Mouse (Mus musculus): Measurements from ENCODE around the gene Prkg1. TPM values are rescaled to one million over a fixed set of nuclear protein-coding genes. Genes with fewer than 3 reads are reported as not detected.

Prkg1 gene
- polyA plus RNA-seq, 1 experiment from 2014 or later, result 0.83 TPM

DNA sequence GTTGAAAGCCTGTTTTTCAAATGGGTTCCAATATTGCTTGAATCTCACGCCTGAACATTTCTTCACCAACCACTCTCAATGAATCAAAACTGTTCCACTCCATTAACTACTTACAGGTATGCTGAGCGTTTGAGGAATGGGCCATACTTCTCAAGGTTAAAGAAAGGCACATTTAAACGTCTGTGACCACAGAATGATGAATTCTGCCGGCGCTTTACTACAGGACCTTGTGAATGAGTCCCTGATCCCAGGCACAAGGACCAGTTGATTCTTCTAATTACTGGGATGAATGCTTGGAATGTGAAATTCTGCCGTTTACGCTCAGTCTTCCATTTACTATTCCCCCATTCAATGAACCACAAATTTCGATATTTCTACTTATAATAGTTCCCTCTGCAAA, 632.2 kb downstream of the Prkg1 start:
- Histone ChIP-seq H3K4me1 (replicated peaks) (no peaks in the 10 kb centered on the region), H3K27ac (no peak overlapping the region), H3K9ac (no peak overlapping the region), H3K4me2 (no peak overlapping the region), H3K9me3 (replicated peaks) (no peaks in the 10 kb centered on the region), H3K4me3 (replicated peaks) (no peak overlapping the region), H3K36me3 (no peaks in the 10 kb centered on the region), H3K27me3 (no peaks in the 10 kb centered on the region)
- ATAC-seq (ENCODE audit: low read depth) (no peak), DNase-seq (no peak)
- 66% methylated on average over 8 of the region's 8 CpGs for WGBS (ENCODE audit: insufficient replicate concordance)

DNA sequence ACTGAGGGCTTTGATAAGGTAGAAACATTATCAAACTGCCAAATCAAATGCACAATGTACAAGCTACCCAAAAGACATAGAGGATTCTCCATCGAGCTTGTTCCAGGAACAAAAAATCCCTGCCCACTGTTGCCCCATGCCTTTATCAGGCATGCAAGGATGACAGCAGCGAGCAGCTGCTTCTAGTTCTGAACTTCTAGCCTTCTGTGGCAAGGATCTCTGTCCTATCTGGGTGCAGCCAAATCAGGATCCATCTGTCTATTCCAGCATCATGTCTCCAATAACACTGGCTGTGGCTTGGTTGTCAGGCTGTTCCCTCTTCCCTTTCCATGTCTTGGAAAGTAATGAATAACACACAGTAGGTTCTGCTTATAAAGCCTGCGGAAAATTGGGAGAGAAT, 640.2 kb downstream of the Prkg1 start:
- Histone ChIP-seq H3K9ac (no peak overlapping the region), H3K27me3 (no peaks in the 10 kb centered on the region), H3K4me3 (replicated peaks) (no peak overlapping the region), H3K27ac (no peak overlapping the region), H3K9me3 (replicated peaks) (no peaks in the 10 kb centered on the region), H3K4me2 (no peak overlapping the region), H3K4me1 (replicated peaks) (no peaks in the 10 kb centered on the region), H3K36me3 (no peaks in the 10 kb centered on the region)
- ATAC-seq (ENCODE audit: low read depth) (no peak), DNase-seq (no peak)
- WGBS (ENCODE audit: insufficient replicate concordance), result 53% methylated on average over 3 of the region's 3 CpGs

DNA sequence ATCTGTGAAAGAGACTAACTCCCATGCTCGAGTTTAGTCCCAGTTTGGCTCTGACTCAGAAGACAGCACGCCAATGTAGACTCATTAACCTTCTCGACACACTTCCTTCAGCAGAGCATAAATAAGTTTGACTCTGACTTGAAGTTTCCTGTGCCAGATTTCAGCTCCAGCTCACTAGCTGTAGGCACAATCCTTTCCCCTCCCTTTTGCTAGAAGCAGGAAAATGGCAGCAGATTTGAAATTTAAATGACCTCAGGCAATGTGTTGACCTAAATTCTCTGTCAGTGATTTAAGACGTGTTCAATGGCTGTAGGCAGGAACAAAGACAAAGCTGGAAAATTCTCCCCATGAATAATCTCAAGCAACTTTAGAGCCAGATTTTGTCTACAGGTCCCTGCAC, 650.1 kb downstream of the Prkg1 start:
- no peak overlapping the region for H3K9ac ChIP-seq
- 40% methylated on average over 4 of the region's 4 CpGs for WGBS (ENCODE audit: insufficient replicate concordance)
- no peaks in the 10 kb centered on the region for H3K9me3 ChIP-seq (replicated peaks)
- ATAC-seq (ENCODE audit: low read depth), result no peak
- H3K4me2 ChIP-seq, result no peak overlapping the region
- no peak for DNase-seq
- no peak overlapping the region for H3K27ac ChIP-seq
- H3K4me3 ChIP-seq (replicated peaks), result no peak overlapping the region
- no peaks in the 10 kb centered on the region for H3K36me3 ChIP-seq
- no peaks in the 10 kb centered on the region for H3K4me1 ChIP-seq (replicated peaks)
- H3K27me3 ChIP-seq, result no peaks in the 10 kb centered on the region

DNA sequence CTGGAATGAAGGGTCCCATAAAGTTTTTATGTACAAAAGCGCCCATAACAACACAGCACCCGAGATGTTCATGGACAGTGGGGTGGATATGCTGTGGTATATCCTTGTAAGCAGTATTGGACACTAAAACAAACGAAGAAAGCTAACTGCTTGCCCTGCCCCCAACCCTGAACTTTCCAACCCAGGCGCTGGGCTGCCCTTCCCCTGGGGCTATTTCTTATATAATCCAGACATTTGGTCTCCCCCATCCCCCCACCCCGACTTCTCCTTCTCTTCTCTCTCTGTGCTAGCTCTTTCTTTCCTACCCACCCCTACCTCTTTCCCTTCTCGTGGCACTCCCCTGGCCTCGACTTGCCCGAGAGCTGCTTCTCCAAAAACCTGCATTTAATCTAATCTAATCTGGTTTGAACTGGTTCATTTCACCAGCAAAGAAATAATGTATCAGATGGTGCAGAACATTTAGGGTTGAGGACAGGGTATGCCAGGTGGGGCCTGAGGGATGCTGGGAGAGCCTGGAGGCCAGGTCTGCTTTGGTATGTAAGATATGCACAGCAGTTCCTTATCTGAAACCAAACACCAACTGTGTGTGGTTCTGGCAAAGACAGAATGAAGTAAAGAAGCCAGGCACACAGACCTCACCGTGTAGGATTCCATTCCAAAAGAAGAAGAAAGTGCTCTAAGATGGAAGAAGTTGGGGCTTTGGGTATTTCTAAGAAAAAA, 657.8 kb downstream of the Prkg1 start:
- H3K27me3 ChIP-seq, result no peaks in the 10 kb centered on the region
- no peaks in the 10 kb centered on the region for H3K9me3 ChIP-seq (replicated peaks)
- no peak overlapping the region for H3K27ac ChIP-seq
- no peak overlapping the region for H3K9ac ChIP-seq
- DNase-seq, result peak; percentile 25
- H3K4me3 ChIP-seq (replicated peaks), result no peak overlapping the region
- peaks cover 28% of the 10 kb centered on the region for H3K4me1 ChIP-seq (replicated peaks)
- no peaks in the 10 kb centered on the region for H3K36me3 ChIP-seq
- 19% methylated on average over 9 of the region's 9 CpGs for WGBS (ENCODE audit: insufficient replicate concordance)
- peak overlapping the region; percentile 21; the same call in 1 of the 2 replicates for H3K4me2 ChIP-seq
- peak; percentile 97 for ATAC-seq (ENCODE audit: low read depth)

DNA sequence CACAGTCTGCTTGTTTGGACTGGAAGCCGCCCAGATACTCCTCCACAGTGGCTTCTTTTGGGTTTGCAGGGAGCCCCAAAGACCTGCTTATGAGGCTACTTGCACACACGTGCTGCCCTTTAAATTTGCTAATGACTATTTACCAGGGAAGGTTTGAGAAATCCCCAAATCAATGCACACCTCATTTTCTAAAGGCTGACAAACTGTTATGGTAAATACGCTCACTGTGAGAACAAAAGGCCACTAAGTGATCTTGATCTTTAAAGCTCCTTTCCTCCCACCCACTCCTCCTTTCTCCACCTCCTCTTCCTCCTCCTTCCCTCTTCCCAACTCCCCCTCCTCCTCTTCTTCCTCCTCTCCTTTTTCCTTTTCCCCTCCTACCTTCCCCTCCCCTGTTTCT, 658.8 kb downstream of the Prkg1 start:
- no peak overlapping the region for H3K4me2 ChIP-seq
- H3K4me1 ChIP-seq (replicated peaks), result peaks cover 28% of the 10 kb centered on the region
- DNase-seq (no peak), ATAC-seq (ENCODE audit: low read depth) (no peak)
- H3K27me3 ChIP-seq, result no peaks in the 10 kb centered on the region
- H3K4me3 ChIP-seq (replicated peaks), result no peak overlapping the region
- H3K9ac ChIP-seq, result no peak overlapping the region
- WGBS (ENCODE audit: insufficient replicate concordance), result 58% methylated on average over 3 of the region's 3 CpGs
- H3K27ac ChIP-seq, result no peak overlapping the region
- H3K9me3 ChIP-seq (replicated peaks), result no peaks in the 10 kb centered on the region
- no peaks in the 10 kb centered on the region for H3K36me3 ChIP-seq

DNA sequence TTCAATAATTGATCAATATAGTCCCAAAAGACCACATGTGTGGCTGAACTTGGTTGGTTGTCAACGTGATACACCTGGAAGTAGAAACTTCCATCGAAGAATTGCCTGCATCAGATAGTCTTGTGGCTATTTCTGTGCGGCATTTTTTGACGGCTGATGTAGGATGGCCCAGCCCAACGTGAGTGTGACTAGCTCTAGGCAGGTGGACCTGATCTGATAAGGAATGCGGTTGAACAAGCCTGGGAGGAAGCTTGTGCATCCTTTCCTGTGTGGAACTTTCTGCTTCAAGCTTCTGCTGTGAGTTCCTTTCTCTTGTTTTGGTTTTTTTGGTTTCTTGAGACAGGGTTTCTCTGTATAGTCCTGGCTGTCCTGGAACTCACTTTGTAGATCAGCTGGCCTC, 660.1 kb downstream of the Prkg1 start:
- Histone ChIP-seq H3K36me3 (no peaks in the 10 kb centered on the region), H3K27me3 (no peaks in the 10 kb centered on the region), H3K4me2 (no peak overlapping the region), H3K4me1 (replicated peaks) (peaks cover 28% of the 10 kb centered on the region), H3K27ac (no peak overlapping the region), H3K9ac (no peak overlapping the region), H3K4me3 (replicated peaks) (no peak overlapping the region), H3K9me3 (replicated peaks) (no peaks in the 10 kb centered on the region)
- ATAC-seq (ENCODE audit: low read depth), result 0 out of 2 replicates have a peak, but pooled peaks have one; percentile 55
- 20% methylated on average over 6 of the region's 6 CpGs for WGBS (ENCODE audit: insufficient replicate concordance)
- no peak for DNase-seq

DNA sequence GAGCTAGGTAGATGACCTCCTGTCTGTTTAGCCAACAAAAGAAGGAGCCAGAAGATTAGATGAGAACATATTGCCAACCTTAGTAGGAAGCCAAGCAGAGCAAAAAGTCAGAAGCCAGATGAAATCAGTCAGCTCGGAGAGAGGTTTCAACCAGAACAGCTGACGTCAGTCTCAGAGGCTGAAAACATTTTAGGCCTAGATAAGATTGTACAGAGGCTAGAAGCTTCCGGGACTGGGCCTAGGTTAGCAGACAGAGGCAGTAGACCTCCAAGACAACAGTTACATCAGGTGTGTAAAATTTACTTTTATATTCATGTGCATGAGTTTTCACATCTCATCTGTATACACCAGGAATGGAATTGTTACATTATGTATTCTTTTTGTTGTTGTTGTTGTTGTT, 665.5 kb downstream of the Prkg1 start:
- DNase-seq, result no peak
- Histone ChIP-seq H3K4me3 (replicated peaks) (no peak overlapping the region), H3K9ac (no peak overlapping the region), H3K36me3 (no peaks in the 10 kb centered on the region), H3K27me3 (no peaks in the 10 kb centered on the region), H3K9me3 (replicated peaks) (no peaks in the 10 kb centered on the region), H3K4me1 (replicated peaks) (peaks cover 26% of the 10 kb centered on the region), H3K27ac (no peak overlapping the region), H3K4me2 (no peak overlapping the region)
- ATAC-seq (ENCODE audit: low read depth), result peak; percentile 64; the same call in 1 of the 2 replicates
- 28% methylated on average over 3 of the region's 3 CpGs for WGBS (ENCODE audit: insufficient replicate concordance)

DNA sequence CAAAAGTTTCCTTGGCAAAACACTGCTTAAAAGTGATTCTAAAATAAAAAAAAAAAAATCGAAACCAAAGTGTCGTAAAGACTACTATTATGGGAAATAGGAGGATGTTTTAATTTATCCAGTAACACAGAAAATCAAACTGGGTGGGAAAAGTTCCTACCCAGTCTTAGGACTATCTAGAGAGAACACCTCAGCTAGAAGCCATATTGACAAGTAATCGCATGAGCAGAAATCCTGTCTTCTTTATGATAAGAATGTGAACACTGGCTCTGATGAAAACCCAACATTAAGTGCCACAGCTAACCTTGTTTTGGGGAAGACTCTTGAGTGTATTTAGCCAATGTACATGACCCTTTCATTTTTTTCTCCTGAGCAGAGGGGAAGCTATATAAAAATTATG, 667.0 kb downstream of the Prkg1 start:
- peaks cover 22% of the 10 kb centered on the region for H3K4me1 ChIP-seq (replicated peaks)
- H3K9me3 ChIP-seq (replicated peaks), result no peaks in the 10 kb centered on the region
- DNase-seq (no peak), ATAC-seq (ENCODE audit: low read depth) (peak; percentile 61; the same call in 1 of the 2 replicates)
- no peak overlapping the region for H3K4me2 ChIP-seq
- H3K27me3 ChIP-seq, result no peaks in the 10 kb centered on the region
- WGBS (ENCODE audit: insufficient replicate concordance), result 57% methylated on average over 3 of the region's 3 CpGs
- H3K27ac ChIP-seq, result no peak overlapping the region
- H3K4me3 ChIP-seq (replicated peaks), result no peak overlapping the region
- no peaks in the 10 kb centered on the region for H3K36me3 ChIP-seq
- no peak overlapping the region for H3K9ac ChIP-seq

DNA sequence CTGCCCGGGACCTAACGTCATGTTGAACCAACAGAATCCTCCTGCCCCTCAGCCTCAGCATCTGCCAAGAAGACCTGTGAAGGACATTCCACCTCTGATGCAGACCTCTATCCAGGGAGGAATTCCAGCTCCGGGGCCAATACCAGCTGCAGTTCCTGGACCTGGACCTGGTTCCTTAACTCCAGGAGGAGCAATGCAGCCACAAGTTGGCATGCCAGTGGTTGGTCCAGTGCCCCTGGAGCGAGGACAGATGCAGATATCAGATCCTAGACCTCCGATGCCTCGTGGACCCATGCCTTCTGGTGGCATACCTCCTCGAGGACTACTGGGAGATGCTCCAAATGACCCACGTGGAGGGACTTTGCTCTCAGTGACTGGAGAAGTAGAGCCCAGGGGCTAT, 681.1 kb downstream of the Prkg1 start:
- H3K4me1 ChIP-seq (replicated peaks), result peaks cover 23% of the 10 kb centered on the region
- H3K4me3 ChIP-seq (replicated peaks), result peak overlapping the region; percentile 79
- WGBS (ENCODE audit: insufficient replicate concordance), result 77% methylated on average over 8 of the region's 8 CpGs
- H3K27ac ChIP-seq, result no peak overlapping the region
- H3K36me3 ChIP-seq, result peaks cover 28% of the 10 kb centered on the region
- H3K9ac ChIP-seq, result peak overlapping the region; percentile 77
- ATAC-seq (ENCODE audit: low read depth) (no peak), DNase-seq (no peak)
- no peaks in the 10 kb centered on the region for H3K27me3 ChIP-seq
- no peaks in the 10 kb centered on the region for H3K9me3 ChIP-seq (replicated peaks)
- H3K4me2 ChIP-seq, result peak overlapping the region; percentile 85

DNA sequence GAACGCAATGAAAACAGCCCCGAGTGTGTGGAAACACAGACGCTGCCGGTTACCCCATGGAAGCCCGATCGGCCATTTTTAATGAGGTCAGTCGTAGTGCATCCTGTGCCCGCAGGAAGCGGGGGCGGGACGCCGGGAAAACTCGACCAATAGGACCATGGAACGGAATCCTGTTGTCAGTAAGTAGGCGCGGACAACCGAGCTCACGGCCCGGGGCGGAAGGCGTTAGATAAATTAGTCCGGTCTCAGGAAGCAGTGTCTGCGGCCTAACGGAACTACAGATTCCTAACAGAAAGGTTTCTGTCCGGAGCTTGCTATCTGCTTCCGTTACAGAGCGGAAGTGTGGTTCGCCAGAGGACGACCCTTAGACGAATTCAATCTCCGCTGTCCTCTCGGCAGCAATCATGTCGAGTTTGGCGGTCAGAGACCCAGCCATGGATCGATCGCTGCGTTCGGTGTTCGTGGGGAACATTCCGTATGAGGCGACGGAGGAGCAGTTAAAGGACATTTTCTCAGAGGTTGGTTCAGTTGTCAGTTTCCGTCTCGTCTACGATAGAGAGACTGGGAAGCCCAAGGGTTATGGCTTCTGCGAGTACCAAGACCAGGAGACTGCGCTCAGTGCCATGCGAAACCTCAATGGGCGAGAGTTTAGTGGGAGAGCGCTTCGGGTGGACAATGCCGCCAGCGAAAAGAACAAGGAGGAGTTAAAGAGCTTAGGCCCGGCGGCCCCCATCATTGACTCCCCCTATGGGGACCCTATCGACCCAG, 682.0 kb downstream of the Prkg1 start, which contains the start of gene Cstf2t:
TSS of gene Cstf2t (plus strand) at position 176 of the 768 bp plus-strand sequence.
- Histone ChIP-seq H3K27ac (peak within 1 kb of the TSS; percentile 61), H3K9ac (peak within 1 kb of the TSS; percentile 77), H3K4me2 (peak within 1 kb of the TSS; percentile 85), H3K27me3 (no peaks in the 10 kb centered on the region), H3K36me3 (peaks cover 28% of the 10 kb centered on the region), H3K4me1 (replicated peaks) (peaks cover 23% of the 10 kb centered on the region), H3K4me3 (replicated peaks) (peak within 1 kb of the TSS; percentile 79), H3K9me3 (replicated peaks) (no peaks in the 10 kb centered on the region)
- ATAC-seq (ENCODE audit: low read depth) (peak; percentile 100), DNase-seq (peak; percentile 99)
- 3% methylated on average over 56 of the region's 56 CpGs for WGBS (ENCODE audit: insufficient replicate concordance)

DNA sequence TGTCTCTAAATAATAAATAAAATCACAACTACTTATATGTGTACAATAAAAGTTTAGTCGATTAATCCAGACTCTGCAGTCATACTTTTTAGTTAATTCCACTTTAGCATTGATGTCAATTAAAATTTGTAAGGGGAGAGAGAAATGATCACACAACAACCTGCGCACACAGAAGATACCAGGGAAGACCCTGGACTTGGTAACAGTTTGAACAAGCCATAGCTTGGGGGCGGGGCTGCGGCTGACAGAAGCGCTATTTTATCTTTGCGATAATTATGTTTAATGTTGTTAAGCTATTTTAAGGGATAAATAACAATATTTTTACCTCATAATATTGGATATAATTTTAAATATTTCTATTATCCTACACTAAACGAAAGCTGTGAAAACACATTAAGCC, 682.6 kb downstream of the Prkg1 start:
- H3K9ac ChIP-seq, result peak overlapping the region; percentile 59
- H3K4me3 ChIP-seq (replicated peaks), result peak overlapping the region; percentile 79
- no peaks in the 10 kb centered on the region for H3K27me3 ChIP-seq
- H3K27ac ChIP-seq, result 0 out of 2 replicates have a peak overlapping the region, but pooled peaks have one; percentile 31
- ATAC-seq (ENCODE audit: low read depth), result no peak
- H3K9me3 ChIP-seq (replicated peaks), result no peaks in the 10 kb centered on the region
- no peak for DNase-seq
- H3K4me2 ChIP-seq, result peak overlapping the region; percentile 85
- peaks cover 28% of the 10 kb centered on the region for H3K36me3 ChIP-seq
- WGBS (ENCODE audit: insufficient replicate concordance), result 10% methylated on average over 7 of the region's 7 CpGs
- peaks cover 23% of the 10 kb centered on the region for H3K4me1 ChIP-seq (replicated peaks)

Data from liver, embryonic 13.5 days (tissue).